Mouse (Mus musculus) c-Kit-positive CD71-positive TER-119-positive erythroid progenitor cells, embryonic 14.5 days (primary cell): Measurements from ENCODE around the gene Surf1.

Source experiments
- DNase-seq: peaks from one replicate; pipeline ENCODE4 v3.0.0-alpha.2; 2013; ENCODE audit warnings: low spot score

Surf1 gene

DNA sequence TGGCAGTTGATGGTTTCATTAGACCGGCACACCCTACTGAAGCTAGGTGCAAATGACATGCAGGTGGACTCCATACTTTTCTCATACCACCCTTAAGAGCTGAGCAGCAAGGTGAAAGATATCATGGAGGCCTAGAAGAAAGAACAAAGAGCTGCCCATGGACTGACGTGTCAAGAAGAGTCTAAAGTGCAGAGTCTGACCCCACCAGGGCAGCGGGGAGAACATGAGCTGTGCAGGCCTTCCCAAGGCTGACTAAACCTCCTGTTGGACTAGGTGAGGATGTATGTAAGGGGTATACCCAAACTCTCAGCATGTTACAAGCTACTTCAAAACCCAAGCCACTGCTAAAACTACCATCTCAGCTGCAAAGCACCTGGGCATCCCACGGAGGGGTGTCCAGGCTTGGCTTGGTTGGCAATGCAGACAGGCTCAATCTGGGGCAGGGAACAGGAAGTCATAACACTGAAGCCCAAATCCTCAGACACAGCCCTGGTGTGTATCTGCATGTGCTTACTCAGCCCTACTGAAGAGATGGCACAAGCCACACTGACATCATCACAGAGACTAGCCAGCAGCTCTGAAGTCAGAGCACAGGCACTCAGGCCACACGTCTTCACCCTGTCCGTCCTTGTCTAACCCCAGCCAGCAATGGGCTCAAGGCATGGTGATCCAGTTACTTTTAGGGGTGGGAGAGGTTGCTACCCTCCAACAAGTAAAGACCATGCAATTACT is 11.6 kb upstream of the Surf1 start:
- no peak for DNase-seq

DNA sequence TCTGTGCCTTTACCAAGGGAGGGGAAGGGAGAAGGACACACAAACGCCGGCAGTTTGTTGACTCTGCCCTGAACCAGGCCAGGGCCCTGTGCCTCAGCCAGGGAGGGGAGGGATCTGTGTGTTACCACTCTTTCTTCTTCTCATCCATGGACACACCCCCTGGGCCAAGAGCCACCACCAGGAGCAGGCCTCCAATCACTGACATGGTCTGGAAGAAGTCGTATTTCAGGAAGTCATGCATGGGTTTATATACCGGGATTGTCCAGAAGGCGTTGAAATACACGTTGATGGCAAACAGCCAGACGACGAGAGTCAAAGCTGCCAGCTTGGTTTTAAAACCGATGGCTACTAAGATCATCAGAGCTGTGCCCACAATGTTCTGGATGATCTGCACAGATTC is 5.5 kb upstream of the Surf1 start:
- DNase-seq = no peak

- no peak for DNase-seq
These were observed 4.0 kb upstream of the Surf1 start for GRCm38 (mm10) chr2:26920190-26920855.

DNA sequence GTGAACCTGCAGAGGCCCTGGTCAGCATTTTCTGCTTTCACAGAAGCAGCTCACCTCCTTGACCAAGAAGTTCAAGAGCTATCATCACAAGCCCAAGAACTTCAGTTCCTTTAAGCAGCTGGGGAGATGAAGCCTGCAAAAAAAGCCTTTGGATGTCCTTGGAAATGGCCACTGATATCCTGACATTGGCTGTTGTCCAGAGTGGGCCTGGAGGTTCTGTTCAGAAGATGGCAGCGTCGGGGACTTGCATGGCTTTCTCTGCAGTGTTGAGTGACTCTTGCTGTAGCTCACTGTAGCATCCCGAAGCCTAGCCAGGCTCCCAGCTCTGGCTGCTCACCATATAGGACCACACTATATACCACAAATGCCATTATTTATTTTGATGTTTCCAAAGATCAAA is 3.4 kb upstream of the Surf1 start:
- no peak for DNase-seq

DNA sequence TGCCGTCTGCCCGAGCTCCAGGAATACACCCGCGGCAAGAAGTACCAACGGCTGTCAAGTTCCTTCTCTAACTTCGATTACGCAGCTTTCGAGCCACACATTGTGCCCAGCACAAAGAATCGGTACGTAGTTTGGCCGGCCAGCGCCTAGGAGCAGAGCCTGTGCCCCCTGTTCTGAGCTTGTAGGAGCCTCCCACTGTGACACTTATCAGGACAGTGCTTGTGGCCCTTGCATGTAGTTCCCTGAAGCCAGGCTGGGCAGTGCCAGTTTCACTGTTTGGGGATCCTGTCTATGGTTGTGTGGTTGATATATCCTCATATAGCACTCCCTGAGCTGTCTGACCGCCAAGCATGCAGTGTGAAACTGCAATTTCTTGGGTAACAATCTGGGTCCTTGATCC is 408 bp upstream of the Surf1 start:
- no peak for DNase-seq

DNA sequence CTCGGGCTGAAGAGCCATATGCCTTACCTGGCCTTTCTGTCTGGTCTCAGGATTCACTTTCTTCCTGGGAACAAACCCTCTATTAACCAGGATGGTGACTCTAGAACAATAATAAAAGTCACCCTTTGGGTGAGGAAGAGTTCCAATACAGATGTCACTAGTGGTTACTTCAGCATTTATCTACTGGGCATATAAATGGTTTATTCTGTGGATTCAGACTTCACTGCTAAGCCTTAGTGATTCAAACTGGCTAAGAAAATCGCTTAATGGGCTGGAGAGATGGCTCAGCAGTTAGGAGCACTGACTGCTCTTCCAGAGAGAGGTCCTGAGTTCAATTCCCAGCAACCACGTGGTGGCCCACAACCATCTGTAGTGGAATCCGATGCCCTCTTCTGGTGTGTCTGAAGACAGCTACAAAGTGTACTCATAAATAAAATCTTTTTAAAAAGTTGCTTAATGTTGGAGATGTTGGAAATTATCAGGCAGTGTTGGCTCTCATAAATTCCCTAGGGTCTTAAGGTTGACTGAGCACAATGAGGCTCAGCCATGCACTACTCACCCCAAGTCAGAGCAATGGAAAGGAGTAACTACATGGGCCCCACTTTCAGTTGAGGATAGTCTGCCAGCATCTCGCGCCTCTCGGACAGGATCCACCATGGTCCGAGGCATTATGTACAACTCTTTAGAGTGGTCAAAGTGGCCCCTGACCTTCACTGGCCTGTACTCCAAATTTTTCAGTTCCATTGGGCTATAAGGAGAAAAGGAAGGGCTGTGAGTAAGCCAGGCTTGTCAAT is 2.0 kb downstream of the Surf1 start:
- DNase-seq = no peak

GRCm38 (mm10) chr2:26913416-26914147 is 2.7 kb downstream of the Surf1 start:
- DNase-seq = no peak

- no peak for DNase-seq
These were observed 4.0 kb downstream of the Surf1 start for GRCm38 (mm10) chr2:26912253-26912770.

DNA sequence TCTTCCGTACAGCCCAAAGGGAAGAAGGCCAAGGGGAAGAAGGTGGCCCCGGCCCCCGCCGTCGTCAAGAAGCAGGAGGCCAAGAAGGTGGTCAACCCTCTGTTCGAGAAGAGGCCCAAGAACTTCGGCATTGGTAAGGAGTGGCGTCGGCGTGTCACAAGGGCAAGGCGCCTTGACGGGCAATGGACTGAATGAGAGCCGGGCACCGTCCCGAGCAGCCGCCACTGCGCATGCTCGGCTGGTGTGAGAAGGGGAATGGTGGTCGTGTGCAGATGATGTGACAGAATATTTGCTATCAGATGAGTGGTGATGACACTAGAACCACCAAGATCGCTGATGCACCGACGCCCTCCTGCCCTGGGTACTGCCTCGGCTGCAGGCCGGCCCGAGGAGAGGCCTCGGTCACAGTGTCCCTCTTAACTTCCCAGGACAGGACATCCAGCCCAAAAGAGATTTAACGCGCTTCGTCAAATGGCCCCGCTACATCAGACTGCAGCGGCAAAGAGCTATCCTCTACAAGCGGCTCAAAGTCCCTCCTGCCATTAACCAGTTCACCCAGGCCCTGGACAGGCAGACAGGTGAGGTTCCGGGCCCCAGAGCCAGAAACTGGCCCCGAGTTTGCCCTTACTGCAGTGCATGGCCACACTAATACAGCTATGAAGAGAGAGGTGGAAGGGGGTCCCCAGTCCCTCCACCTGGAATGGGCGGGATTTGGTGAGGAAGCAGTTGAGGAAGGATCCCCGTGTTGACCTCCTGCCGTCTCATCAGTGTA is 5.2 kb downstream of the Surf1 start:
- DNase-seq = no peak

- peak; percentile 99 for DNase-seq
These were observed 6.0 kb downstream of the Surf1 start, which contains the start of the genes Med22 and Rpl7a for GRCm38 (mm10) chr2:26910124-26910993. Gene Med22, minus strand, starts transcription at chr2:26910677. Gene Rpl7a, plus strand, starts transcription at chr2:26910764.

- DNase-seq = no peak
These were observed 6.9 kb downstream of the Surf1 start for GRCm38 (mm10) chr2:26909387-26909784.

GRCm38 (mm10) chr2:26908710-26909386 is 7.5 kb downstream of the Surf1 start:
- no peak for DNase-seq

- no peak for DNase-seq
These were observed 9.2 kb downstream of the Surf1 start for GRCm38 (mm10) chr2:26907109-26907508.

GRCm38 (mm10) chr2:26906431-26906830 is 9.9 kb downstream of the Surf1 start:
- no peak for DNase-seq

- no peak for DNase-seq
These were observed 10.4 kb downstream of the Surf1 start for GRCm38 (mm10) chr2:26905936-26906335.

DNA sequence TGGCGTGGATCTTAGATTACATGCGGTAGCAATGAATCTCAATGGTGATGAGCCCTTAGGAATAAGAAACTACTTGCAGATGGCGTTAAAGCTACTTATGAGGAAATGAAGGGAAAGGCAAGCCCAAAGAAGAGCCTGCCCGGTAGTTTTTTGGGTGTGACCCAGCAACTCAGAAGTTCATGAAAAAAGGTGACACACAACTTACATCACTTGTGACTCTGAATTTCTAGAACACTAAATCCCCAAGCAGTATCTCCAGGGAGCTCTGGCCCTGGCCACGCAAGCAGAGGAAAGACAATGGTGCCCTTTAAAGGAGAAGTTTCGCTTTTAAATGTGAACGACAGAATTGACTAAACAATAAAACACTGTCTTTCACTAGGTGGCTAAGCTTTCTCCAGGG is 13.0 kb downstream of the Surf1 start:
- DNase-seq = no peak

- peak; percentile 92 for DNase-seq
These were observed 13.7 kb downstream of the Surf1 start, which contains the start of gene Surf6 for GRCm38 (mm10) chr2:26902467-26903220. Gene Surf6, minus strand, starts transcription at chr2:26902879.

GRCm38 (mm10) chr2:26901834-26902400 is 14.4 kb downstream of the Surf1 start:
- DNase-seq = no peak
